Mouse (Mus musculus): ENCODE data around the gene Pitpnc1. TPM values are rescaled to one million over a fixed set of nuclear protein-coding genes. Genes with fewer than 3 reads are reported as not detected.
A peak's percentile ranks its signal among the peaks of the same experiment; 100 is the strongest.

Gene Pitpnc1
- total RNA-seq, 2 experiments from 2014 or later, result 89.2 TPM

GRCm38 (mm10) chr11:107468252-107469030 is 2.1 kb downstream of the Pitpnc1 start:
- no peak for DNase-seq

- DNase-seq, result no peak
Observed at GRCm38 (mm10) chr11:107466611-107467391, 3.7 kb downstream of the Pitpnc1 start.

GRCm38 (mm10) chr11:107465969-107466368 is 4.5 kb downstream of the Pitpnc1 start:
- DNase-seq, result no peak

GRCm38 (mm10) chr11:107465041-107465440 is 5.5 kb downstream of the Pitpnc1 start:
- DNase-seq, result no peak

GRCm38 (mm10) chr11:107464141-107464540 is 6.4 kb downstream of the Pitpnc1 start:
- peak; percentile 27 for DNase-seq

- no peak for DNase-seq
Observed at GRCm38 (mm10) chr11:107463251-107463681, 7.2 kb downstream of the Pitpnc1 start.

GRCm38 (mm10) chr11:107462478-107462877 is 8.0 kb downstream of the Pitpnc1 start:
- DNase-seq, result no peak

- no peak for DNase-seq
Observed at GRCm38 (mm10) chr11:107459828-107460227, 10.7 kb downstream of the Pitpnc1 start.

- no peak for DNase-seq
Observed at GRCm38 (mm10) chr11:107458986-107459385, 11.5 kb downstream of the Pitpnc1 start.

GRCm38 (mm10) chr11:107458286-107458685 is 12.2 kb downstream of the Pitpnc1 start:
- DNase-seq, result no peak

- DNase-seq, result no peak
Observed at GRCm38 (mm10) chr11:107457282-107457681, 13.2 kb downstream of the Pitpnc1 start.

GRCm38 (mm10) chr11:107454546-107455462 is 15.7 kb downstream of the Pitpnc1 start:
- no peak for DNase-seq

- DNase-seq, result no peak
Observed at GRCm38 (mm10) chr11:107452053-107452452, 18.4 kb downstream of the Pitpnc1 start.

GRCm38 (mm10) chr11:107451106-107451505 is 19.4 kb downstream of the Pitpnc1 start:
- no peak for DNase-seq

- DNase-seq, result no peak
Observed at GRCm38 (mm10) chr11:107450097-107450496, 20.4 kb downstream of the Pitpnc1 start.

- peak; percentile 28 for DNase-seq
Observed at GRCm38 (mm10) chr11:107449169-107449910, 21.2 kb downstream of the Pitpnc1 start.

GRCm38 (mm10) chr11:107447915-107448314 is 22.6 kb downstream of the Pitpnc1 start:
- DNase-seq, result no peak

- peak; percentile 39 for DNase-seq
Observed at GRCm38 (mm10) chr11:107447349-107447748, 23.1 kb downstream of the Pitpnc1 start.

GRCm38 (mm10) chr11:107446650-107447049 is 23.8 kb downstream of the Pitpnc1 start:
- DNase-seq, result no peak

GRCm38 (mm10) chr11:107445683-107446082 is 24.8 kb downstream of the Pitpnc1 start:
- no peak for DNase-seq

Measured in gastrocnemius, postnatal 25 days (tissue).